Mouse (Mus musculus) heart, postnatal 4 days (tissue): Measurements from ENCODE around the gene Arhgef28. TPM values are rescaled to one million over a fixed set of nuclear protein-coding genes. Genes with fewer than 3 reads are reported as not detected.
A peak's percentile ranks its signal among the peaks of the same experiment; 100 is the strongest.
"Not testable (repeated sequence)": the region's sequence is repeated elsewhere in the genome, so short reads cannot be mapped to it uniquely, and the experiment has no call there.

ENCODE experiments used
- DNase-seq: peaks from one replicate; pipeline ENCODE4 v3.0.0; 2021
- total RNA-seq, 2 experiments: library from RNA; stranded (reverse); gene quantifications; 2 replicates each; pipeline ENCODE4 v1.2.3; 2021

Arhgef28 gene
- total RNA-seq, 2 experiments from 2014 or later, result 7.0 to 9.8 TPM

GRCm38 (mm10) chr13:98069646-98070045, 136.6 kb downstream of the Arhgef28 start:
- DNase-seq, result no peak

GRCm38 (mm10) chr13:98062843-98063242, 143.4 kb downstream of the Arhgef28 start:
- no peak for DNase-seq

- not testable (repeated sequence) for DNase-seq
Observed at GRCm38 (mm10) chr13:98060121-98060520, 146.1 kb downstream of the Arhgef28 start.

GRCm38 (mm10) chr13:98055194-98055593, 151.0 kb downstream of the Arhgef28 start:
- DNase-seq, result no peak

GRCm38 (mm10) chr13:98040628-98041150, 165.6 kb downstream of the Arhgef28 start:
- peak; percentile 36 for DNase-seq

- DNase-seq, result no peak
Observed at GRCm38 (mm10) chr13:98038731-98039130, 167.5 kb downstream of the Arhgef28 start.

GRCm38 (mm10) chr13:98037693-98038092, 168.5 kb downstream of the Arhgef28 start:
- DNase-seq, result no peak

GRCm38 (mm10) chr13:98031642-98031960, 174.6 kb downstream of the Arhgef28 start:
- DNase-seq, result no peak

- peak; percentile 90 for DNase-seq
Observed at GRCm38 (mm10) chr13:98030959-98031641, 175.1 kb downstream of the Arhgef28 start.

GRCm38 (mm10) chr13:98030041-98030440, 176.2 kb downstream of the Arhgef28 start:
- DNase-seq, result no peak

- no peak for DNase-seq
Observed at GRCm38 (mm10) chr13:98028711-98029250, 177.5 kb downstream of the Arhgef28 start.

- DNase-seq, result peak; percentile 75
Observed at GRCm38 (mm10) chr13:98027641-98028204, 178.5 kb downstream of the Arhgef28 start.

- no peak for DNase-seq
Observed at GRCm38 (mm10) chr13:98027122-98027521, 179.1 kb downstream of the Arhgef28 start.

- DNase-seq, result peak; percentile 34
Observed at GRCm38 (mm10) chr13:98025706-98026504, 180.3 kb downstream of the Arhgef28 start.

GRCm38 (mm10) chr13:98025162-98025561, 181.1 kb downstream of the Arhgef28 start:
- DNase-seq, result peak; percentile 28

GRCm38 (mm10) chr13:98024680-98025079, 181.6 kb downstream of the Arhgef28 start:
- no peak for DNase-seq

GRCm38 (mm10) chr13:98021906-98022305, 184.3 kb downstream of the Arhgef28 start:
- DNase-seq, result no peak

GRCm38 (mm10) chr13:98018837-98019236, 187.4 kb downstream of the Arhgef28 start:
- DNase-seq, result not testable (repeated sequence)

- peak; percentile 14 for DNase-seq
Observed at GRCm38 (mm10) chr13:98016923-98017588, 189.2 kb downstream of the Arhgef28 start.

GRCm38 (mm10) chr13:98015981-98016922, 190.0 kb downstream of the Arhgef28 start:
- DNase-seq, result no peak

- DNase-seq, result no peak
Observed at GRCm38 (mm10) chr13:98014892-98015291, 191.3 kb downstream of the Arhgef28 start.
